Mouse (Mus musculus): ENCODE results near the gene Tmod1.

GRCm38 (mm10) chr4:46164027-46164426 is 125.3 kb downstream of the Tmod1 start:
- TF ChIP-seq CTCF (IDR thresholded peaks at IDR 0.05; ENCODE audit: control insufficient read depth, insufficient read depth, low read length) = no peak
- TF ChIP-seq POLR2A (IDR thresholded peaks at IDR 0.05; ENCODE audit: borderline replicate concordance, control insufficient read depth, low read depth, low read length) = no peak

All from bone marrow, adult 2 months (tissue).